Mouse (Mus musculus): ENCODE results near the gene Casq1. TPM values are rescaled to one million over a fixed set of nuclear protein-coding genes. Genes with fewer than 3 reads are reported as not detected.

The Casq1 gene
- polyA plus RNA-seq, 2 experiments from 2014 or later: not detected

DNA sequence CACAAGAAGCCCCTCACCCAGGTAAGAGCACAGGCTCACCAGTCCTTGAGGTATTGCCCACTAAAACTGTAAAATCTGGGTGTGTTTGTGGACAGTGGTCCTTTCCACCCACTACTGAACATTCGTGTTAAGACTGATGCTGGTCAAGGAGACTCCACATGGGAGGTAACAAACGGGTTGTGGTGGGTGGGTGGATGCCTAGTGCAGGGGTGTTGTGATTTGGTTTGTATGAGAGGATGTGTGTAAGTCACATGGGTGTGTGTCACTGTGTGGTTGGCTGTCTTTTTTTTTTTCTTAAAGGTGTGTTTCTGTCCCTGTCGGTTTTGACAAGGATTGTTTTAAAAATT lies 14.0 kb downstream of the Casq1 start:
- peak; percentile 86 for ATAC-seq

DNA sequence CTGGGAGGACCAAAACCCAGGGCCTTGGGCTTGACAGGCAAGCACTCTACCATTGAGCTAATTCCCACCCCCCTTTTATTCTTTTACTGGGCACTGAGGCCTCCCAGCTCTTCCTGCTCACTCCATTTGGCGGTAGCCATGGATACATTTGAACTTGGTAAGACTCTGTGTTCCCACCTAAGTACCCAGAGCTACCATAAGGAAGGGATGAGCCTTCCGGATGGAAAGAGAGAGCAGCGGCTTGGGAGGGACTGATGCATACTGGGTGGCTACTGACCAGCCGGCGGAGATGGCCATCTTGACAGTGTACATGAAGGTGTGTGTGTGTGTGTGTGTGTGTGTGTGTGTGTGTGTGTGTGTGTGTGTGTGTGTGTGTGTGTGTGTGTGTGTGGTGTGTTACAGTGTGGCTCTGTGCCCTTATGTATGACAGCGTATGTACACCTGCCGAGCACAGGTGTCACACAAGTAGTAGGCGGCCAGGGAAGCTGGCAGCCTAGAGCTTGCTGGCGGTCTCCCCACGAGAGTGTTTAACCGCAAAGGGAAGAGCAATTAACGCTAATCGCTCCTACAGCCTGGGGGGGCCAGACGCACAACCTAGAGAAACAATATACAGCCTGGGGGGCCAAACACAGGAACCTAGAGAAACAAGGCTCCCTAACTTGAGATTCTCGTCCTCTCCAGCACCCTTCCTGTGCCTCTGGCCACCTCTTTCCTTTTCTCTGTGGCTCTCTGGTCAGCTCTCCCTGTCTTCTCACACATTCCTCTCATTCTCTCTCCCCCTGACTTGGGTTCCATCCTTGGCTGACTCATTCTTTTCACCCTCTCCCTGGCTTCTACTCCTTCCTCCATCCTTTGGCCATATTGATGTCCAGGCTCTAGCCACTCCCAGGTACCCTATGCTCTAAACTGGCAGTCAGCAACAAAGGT lies 14.6 kb downstream of the Casq1 start:
- no peak for ATAC-seq

DNA sequence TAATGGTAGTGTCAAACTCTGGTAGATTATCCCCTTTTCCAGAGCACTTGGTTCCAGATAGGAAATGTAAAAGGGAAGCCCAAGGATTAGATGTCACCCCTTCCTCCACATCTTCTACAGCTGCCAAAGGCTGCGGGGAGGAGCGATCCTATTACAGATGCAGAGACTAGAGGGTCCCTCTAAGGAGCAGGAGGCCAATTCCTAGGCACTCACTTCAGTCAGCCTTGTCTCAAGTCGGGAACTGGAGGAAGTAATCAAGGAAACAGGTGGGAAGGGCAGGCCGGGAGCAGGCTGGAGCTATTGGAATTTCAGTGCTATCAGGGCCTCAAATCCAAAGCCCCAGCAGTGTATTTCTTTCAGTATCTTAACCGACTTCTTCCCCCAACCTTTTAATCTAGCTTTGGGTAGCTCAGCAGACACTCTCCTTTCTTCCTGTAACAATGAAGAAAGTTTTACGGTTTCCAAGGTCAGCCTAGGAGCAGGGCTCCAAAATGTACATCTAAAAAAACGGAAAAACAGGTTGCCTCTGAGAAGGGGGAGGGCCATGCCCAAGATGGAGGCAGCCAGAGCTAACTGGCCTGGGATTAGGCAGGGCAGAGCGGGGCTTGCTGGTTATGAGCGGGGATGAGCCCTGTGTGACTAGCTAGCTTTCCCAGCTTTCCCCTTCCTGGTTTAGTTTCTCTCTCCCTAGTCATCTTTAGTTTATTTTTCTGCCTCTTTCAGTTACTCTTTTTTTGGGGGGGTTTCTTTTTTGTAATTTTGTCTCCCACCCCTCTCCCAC lies 15.4 kb downstream of the Casq1 start:
- no peak for ATAC-seq

DNA sequence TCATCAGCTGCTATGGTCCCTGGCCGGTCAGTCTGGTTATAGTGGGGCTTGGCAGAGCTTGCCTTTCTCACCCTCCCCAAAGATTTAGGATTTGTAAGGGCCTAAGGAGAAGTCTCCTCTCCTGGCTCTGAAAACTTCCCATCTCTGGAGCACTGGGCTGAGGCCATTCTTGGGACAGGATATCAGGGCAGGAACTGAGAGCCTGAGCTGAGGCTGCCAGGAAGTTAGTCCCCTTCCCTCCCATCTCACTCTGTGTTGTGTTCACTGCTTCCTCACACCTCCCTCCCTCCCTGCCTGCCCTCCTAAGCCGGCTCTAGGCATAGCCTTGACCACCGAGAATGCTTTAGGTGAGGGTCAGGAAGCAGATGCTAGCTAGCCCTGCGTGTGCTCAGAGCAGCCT lies 16.1 kb downstream of the Casq1 start:
- ATAC-seq: no peak

DNA sequence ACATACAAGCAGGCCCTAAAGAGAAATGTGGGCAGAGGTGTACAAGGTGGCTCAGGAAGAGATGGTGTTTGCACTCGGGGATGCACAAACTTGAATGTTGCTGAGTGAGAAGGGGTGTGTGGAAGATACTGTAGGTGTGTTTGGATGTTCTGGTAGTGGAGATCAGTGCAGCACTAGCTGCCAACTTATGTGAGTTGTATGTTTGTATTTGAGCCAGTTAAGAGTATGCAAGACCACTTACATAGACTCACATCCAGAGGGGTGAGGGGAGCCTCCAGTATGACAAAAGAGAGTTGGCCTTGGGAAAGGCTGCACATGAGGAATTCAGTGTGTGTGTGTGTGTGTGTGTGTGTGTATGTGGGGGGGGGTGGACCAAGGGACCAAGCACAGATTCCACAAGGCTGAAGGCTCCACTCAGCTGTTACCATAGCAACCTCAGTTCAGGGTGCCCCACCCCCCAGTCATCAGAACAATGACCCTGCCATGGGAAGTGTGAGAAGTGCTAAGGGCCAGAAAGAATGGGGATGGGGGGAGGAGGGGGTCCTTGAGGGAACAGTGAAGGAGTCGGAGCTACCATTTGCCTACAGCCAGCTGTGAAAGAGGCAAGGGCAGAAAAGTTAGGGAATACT lies 16.7 kb downstream of the Casq1 start:
- no peak for ATAC-seq

DNA sequence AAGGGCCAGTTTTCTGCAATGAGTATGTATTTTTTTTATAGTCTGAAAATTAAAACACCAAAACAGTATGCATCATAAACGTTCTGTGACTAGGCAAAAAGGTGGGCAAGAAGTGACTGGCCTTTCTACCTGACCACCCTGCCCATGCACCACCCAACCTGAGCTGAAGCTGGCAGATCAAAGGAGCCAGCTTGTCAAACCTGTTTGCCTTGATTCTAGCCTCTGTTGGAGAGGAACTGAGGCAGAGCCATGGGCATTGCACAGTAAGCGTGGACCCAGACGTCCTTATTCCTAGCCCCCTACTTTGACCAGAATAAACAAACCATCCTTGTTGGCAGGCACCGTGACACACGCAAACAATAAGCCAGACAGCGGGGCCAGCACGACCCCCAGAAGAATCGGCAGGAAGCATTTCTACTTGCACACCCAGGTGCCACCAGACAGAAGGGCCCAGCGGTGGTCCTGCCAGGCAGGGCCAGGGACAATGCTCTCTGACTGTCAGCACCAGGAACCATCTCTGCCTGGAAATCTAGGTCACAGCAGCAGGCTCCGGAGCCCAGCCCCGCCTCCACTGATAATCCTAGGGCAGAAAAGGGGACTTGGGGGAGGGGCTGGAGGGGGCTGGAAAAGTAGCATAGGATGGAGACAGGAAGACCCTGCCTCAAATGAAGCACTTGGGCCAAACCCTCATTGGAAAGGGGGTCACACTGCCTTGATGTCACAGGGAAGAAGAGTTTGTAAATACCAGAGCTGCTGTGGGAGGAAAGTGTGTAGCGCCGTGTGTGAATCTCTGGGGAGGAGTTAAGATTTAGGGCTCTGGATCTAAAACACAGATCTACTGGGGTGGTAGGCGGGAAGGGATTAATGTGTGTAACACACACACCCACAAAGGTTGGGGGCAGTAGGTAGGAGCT lies 17.4 kb downstream of the Casq1 start:
- ATAC-seq: no peak

DNA sequence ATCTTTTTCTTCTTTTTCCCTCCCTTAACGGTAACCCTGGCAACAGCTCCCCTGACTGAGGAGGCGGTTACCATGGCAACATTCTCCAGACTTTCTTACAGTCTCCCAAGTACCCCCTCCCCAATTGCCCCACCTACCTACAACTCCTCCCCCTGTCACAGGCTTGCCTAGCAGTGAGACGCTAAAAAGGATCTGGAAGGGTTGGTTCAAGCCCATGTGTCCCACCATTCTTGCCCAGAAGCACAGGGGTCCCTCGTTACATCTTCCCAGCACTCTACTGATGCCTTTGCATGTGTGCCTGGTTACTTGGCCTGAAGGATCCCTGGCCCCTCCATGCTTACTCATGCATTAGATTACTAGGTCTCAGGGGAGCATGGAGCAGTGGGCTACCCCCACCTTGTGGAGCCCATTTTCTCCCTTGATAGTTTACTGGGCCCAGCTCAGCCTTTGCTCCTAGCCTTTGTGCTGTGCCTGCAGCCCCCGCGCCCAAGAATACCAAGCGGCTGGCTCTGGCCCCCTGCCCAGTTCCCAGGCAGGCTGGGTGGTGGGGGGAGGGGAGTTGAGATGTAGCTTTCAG lies 18.7 kb downstream of the Casq1 start:
- no peak for ATAC-seq

DNA sequence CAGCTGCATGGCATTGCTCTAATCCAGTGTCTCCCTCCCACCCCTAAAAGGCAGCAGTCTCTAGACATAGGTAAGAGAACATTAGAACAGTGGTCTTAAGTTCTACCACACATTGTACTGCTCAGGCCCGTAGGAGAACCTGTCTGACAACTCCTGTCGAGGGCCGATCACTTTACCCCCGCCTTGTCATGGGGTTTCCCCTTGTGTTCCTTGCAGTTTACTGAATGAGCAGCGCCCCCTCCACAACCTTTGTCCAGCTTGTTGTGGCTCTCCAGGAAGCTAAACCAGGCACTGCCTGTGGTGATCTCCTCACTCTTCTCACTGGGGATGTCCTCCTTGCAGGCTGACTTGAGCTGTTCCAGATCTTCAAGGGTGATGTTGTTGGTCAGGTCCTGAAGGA lies 19.5 kb downstream of the Casq1 start:
- ATAC-seq: no peak

DNA sequence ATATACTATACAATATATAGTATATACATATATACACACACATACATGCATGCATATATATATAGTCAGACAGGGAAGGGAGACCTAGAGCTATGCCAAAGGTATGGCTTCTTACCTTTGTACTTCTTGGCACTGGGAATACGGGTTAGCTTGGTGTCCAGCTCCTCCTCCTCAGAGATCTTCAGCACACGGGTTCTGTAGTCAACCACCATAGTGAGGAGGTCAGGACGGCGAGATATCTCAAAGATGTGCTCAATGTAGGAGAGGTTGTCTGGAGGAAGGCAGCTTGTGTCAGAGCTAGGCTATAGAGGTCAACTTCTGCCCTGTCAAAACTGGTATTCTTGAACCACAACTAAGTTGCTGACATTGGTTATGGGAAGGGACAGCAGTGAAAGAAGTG lies 20.7 kb downstream of the Casq1 start:
- ATAC-seq: no peak

DNA sequence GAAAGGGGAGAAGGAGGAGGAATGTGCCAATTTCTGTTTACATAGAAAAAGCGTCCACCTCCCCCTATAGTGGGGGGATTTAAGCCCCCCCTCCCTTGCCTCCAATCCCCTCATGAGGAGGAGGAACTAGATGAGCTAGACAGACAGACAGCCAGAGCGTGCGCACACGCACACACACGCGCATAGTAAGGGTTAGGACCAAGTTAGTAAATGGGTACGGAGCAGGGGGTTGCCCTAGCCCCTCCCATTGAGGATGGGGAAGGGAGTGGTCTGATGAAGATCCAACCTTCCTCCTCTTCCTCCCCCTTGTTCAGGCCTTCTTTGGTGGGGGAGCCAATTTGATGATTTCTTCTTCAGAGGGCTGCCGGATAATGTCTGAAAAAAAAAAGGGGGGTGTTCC lies 21.4 kb downstream of the Casq1 start:
- ATAC-seq: no peak

DNA sequence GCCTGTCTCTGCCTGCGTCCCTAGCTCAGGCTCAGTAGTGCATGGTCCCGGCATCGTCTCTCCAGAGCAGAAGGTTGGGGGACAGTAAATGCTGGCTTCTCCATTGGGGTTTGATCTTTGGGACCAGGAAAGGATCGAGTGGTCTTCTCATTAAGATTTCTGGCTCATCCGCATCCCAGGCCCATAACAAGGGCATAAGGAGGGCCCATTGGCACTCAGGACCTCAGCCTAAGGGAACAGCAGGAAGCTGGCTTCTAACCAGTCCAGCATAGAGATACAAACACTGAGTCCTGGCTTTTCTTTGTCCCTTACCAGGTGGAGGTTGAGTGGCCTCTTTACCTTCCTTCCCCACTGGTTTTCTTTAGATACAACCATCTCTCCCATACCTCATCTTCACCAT lies 21.8 kb downstream of the Casq1 start:
- no peak for ATAC-seq

DNA sequence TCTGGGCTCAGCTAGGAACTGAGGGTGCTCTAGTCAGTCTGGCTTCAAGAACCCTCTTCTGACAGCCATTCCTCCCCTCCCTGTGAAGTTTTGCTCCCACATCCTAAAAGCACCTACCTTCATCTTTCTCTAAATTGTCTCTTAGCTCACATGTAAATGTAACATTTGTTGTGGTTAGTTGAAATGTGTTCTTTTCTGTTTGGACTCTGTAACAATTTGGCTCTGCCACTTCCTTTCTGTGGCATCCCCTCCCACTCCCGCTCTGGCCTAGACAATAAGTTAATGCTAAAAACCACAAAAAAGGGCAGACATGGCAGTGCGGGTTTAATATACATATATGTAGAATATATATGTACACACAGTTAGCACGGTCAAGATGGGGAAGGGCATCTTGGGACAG lies 22.5 kb downstream of the Casq1 start:
- ATAC-seq: no peak

DNA sequence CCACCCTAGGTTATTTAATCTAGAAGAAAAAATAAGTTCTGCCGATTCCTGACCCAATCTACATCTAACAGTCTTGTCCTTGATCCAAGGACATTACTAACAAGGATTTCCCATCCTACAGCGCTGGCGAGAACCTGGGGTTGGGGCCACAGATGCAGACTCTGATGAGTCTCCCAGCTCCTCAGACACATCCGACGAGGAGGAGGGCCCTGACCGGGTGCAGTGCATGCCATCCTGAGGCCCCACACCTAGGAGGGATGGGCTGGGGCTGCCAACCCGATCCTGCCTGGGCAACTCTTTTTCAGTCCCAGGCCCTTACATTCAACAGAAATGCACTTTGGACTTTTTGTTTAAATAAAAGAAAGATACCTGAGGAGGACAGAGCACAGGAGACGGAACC lies 25.2 kb downstream of the Casq1 start:
- no peak for ATAC-seq

DNA sequence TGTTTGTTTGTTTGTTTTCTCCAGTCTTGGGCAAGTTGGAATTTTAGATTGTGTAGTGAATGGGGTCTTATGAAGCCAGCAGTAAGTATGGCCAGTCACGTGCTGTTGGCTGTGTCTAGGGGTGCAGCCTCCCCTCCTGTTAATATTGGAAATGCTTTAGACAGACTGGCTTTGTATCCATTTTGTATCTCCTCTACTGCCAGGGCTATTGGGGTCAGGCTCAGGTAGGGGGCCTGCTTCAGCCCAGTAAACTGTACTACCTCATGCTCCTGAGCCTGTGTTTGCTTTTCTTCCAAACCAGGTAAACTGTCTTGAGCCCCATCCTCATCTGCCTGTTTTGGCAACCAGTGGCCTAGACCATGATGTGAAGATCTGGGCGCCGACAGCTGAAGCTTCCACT lies 27.5 kb downstream of the Casq1 start:
- ATAC-seq: no peak

DNA sequence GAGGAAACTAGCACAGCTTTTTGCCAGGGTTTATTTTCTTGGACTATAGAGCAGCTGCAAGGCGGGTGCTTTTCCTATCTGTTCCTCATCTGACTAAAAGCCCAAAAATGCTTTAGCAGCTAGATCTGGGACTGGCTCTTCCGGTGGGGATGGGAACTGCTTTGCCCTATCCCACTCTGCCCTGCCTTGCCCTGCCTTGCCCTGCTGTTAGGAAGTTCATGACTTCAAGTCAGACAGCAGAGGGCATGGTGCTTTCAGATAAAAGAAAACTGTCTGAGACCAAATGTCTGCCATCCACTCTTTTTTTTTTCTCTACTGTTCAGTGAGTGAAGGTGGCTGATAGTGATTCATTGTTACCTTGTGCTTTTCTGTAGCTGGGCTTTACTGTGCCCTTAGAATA lies 28.1 kb downstream of the Casq1 start:
- no peak for ATAC-seq

DNA sequence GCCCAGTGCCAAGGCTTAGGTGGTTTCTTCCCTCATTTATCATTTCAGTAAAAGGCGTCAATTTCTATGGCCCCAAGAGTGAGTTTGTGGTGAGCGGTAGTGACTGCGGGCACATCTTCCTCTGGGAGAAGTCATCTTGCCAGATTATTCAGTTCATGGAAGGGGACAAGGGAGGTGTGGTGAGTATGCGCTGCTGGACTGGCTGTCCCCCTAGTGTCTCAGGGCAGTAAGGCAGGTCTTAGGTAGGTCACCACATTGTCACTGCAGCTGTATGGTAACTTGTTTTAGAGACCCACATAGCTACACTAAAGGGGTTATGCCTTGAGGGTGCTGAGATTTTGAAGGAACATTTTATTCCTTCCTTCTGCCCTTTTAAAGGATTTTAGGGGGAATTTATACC lies 30.8 kb downstream of the Casq1 start:
- ATAC-seq: no peak

DNA sequence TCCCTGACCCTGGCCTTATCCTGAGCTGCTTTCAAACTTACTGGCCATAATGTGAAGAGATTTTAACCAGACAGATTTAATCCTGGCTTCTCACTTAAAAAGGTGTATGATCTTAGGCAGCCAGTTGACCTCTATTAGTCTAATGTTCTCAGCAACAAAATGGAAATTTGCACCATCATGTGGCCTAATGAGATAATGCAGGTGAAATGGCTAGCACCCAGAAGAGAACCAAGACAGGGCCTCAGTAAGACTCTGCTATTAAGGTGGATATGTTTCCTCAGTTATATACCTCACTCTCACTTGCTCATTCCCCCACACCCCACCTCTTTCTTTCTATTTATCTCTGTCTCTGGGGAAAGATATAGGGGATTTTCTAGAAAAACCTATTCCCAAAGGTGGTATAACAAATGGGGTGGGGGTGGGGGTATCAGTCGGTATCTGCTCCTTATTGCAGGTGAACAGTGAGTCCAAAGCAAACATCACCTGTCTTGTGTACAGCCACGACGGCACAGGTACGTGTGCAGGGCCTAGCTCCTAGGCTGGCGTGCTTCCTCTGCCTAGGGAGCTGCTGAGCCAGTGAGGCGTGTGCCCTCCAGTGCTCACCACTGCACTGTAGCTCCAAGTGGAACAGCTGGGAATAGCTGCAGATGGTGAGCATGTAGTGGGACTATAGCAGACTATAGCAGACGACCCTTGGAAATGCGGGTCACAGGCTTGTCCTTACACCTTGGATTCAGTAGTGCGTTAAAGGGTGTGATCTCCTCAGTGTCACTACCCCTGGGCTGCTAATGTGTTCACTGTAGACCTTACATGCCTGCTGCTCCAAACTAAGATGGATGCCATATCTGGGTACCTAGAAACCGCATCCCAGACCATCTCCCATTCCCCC lies 33.0 kb downstream of the Casq1 start:
- ATAC-seq: peak; percentile 28

DNA sequence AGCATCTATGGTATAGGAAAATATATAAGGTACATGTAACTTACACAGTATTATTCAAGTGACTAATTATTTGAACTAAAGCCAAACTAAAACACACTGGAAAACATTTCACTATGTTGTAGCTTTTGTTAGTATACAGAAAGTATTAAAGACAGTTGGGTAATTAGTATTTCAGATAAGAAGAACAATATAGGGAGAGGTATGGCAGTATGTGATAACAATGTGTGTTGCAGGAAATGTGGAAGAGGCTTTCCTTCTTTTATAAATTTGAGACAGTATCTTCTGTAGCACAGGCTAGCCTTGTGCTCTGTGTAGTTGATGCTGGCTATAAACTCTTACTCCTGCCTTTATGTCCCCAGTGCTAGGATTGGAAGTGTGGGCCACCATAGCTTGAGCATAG lies 35.8 kb downstream of the Casq1 start:
- ATAC-seq: no peak

DNA sequence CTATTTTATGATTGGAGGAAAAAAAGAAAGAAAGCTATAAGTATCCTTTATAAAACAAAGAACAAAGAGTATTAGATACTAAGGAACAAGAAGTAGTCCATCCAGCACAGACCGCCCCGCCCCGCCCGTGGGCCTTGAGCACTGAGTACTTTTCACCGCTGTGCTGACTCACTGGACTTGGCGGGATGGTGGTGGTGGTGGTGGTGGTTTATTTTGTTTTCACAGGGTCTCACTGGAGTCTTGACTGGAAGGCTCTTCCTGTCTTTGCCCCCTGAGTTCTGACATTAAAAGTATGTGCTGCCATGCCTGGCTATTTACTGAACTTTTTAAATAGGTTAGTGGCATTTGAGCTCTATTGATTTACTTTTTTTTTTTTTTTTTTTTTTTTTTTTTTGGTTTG lies 36.6 kb downstream of the Casq1 start:
- ATAC-seq: no peak

DNA sequence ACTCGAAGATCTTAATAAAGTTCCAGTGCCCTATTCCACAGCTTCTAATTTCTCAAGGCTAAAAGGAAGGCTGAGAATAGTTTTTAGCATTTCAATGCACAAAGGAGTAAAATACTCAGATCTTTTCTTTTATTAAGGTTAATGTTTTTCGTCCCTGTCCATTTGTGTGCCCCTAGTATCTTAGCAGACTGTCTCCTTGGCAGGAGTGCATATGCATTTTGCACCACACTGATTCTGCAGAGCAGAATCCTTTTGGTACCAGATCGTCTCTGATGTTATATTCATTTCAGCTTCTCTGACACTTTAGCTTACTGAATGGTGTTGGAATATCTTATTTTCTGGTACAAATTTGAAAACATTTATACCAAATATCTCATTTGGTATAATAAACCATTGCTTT lies 37.9 kb downstream of the Casq1 start:
- no peak for ATAC-seq

DNA sequence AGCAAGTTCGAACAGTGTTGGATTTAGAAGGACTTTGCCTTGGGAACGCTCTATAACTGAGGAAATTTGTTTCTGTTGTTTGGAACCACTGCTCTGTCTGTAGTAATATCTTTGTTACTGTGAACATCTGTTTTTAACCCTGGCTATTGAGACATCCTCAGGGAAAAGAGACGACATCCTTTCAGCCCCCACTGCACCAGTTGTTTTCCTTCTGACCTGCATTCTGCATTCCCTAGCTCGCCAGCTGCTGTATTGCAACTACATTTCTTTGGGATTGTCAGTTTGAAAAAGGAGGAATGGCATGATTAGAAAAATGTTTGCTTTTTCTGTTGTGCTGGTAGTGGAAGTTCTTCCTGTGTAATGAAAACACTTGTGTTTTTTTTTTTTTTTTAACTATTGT lies 38.8 kb downstream of the Casq1 start:
- no peak for ATAC-seq

Measured in activated CD4-positive, CD25-positive, alpha-beta regulatory T cell, adult 4 months (primary cell).